Mouse (Mus musculus) spleen, postnatal 14 days (tissue): ENCODE measurements around the gene Fgfr2.

Experiments
- DNase-seq, 2 experiments: peaks; one replicate each; pipeline ENCODE4 v3.0.0; 2021 to 2022; ENCODE audit warnings: low spot score in 2 of 2

Fgfr2 gene

DNA sequence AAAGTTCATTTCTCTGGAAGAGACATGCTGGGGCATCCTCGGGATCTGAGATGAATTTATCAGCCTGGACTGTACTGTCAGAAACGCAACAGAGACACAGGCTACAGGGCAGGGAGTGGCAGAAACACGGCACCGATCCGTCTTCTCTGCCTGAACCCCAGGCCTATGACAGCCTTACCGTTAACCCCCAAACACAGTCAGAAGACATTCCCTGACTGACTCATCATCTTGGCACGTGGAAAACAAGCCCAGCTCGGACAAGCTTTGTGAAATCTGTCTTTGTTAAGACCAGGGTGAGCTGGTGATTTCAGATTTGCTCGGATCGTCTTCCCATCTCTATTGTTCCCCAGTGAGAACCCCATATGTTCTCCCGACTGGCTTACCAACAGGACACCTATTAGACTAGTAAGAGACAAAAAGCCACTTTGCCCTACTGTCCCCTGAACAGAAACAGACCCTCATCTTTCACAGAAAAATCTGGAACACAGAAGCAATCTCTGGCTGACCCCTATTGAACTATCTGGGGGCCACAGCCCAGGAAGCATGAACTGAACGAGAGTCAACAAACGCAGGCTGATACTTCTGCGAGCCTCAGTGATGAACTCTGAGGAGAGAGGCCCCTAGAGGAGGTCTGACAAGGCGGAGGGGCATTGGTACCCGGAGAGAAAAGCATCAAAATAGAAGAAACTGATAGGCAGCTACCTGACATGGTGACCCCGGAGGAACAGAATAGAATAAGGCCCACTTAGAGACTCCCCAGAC, 750.2 kb downstream of the Fgfr2 start:
- DNase-seq, result no peak

DNA sequence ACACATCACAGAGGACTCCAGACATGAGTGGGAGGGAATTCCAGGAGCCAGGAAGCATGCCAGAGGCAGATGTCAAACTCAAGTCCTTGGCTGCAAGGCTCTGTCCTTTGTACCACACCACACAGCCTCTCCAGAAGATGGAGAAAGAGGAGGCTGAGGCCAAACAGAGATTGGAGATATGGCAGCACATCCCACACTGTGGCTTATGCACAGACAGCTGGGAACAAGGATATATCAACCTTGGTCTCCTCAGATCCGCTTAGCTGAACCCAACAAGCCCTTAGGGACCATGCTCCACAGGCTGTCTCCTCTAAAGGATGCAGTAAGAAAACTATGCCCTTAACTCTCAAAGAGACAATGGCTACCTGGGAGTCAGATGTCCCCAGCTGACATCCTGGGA, 751.3 kb downstream of the Fgfr2 start:
- no peak for DNase-seq

DNA sequence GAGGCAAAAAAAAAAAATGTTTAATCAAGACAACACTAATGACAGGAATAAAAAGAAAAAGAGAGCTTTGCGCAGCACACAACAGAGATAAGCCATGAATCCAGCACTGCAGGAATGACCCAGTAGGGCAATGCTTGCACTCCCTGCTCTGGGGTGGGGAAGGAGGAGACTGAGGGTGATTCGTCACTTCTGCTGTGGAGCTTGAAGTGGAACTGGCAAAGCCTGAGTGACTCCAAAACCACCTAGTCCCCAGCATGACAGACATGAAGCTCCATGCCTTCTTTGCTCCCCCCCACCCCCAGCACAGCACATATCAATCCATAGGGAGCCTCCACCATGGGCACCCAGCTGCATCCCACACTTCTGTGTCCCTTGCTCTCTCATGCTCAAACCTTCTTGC, 753.4 kb downstream of the Fgfr2 start:
- DNase-seq, result no peak

- DNase-seq, result no peak
Observed at GRCm38 (mm10) chr7:132368859-132369258, 754.3 kb downstream of the Fgfr2 start.

DNA sequence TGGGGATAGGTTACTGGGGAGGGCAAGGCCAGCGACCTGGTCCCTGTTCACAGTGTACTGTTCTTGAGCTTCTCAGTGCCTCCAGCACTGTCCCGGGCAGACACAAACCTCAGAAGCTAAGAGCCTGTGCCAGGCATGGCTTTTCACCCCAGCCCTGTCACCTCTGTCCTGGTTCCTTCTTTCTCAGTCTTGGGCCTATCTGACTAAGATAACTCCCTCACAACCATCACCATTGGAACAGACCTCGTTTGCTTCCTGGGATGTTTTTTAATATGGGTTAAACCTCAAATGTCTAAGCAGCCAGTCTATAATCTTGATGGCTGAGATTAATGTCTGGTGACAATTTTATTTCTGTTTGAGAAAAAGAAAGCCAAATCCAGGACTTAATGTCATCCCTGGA, 755.8 kb downstream of the Fgfr2 start:
- no peak for DNase-seq

GRCm38 (mm10) chr7:132365703-132366384, 757.3 kb downstream of the Fgfr2 start:
- peak in 1 of 2 experiments; percentile 42 for DNase-seq

- DNase-seq, result no peak
Observed at GRCm38 (mm10) chr7:132365111-132365510, 758.0 kb downstream of the Fgfr2 start.

- DNase-seq, result no peak
Observed at GRCm38 (mm10) chr7:132364506-132364905, 758.6 kb downstream of the Fgfr2 start.

DNA sequence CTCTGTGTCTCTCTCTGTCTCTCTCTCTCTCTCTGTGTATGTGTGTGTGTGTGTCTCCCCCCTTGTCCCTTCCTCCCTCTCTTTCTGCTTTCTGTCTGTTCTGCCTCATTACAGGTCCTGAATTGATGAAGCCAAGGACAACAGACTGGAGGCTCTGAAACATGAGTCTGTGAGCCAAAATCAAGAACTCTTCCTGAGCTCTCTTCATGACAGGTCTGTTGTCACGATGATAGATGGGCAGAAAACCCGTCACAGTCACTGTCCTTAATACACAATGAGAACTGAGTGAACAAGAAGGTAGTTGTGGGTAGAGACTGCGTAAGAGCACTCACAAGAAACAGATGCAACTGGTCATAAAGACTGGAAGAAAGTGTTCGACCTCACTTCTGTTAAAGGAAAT, 762.8 kb downstream of the Fgfr2 start:
- DNase-seq, result no peak

DNA sequence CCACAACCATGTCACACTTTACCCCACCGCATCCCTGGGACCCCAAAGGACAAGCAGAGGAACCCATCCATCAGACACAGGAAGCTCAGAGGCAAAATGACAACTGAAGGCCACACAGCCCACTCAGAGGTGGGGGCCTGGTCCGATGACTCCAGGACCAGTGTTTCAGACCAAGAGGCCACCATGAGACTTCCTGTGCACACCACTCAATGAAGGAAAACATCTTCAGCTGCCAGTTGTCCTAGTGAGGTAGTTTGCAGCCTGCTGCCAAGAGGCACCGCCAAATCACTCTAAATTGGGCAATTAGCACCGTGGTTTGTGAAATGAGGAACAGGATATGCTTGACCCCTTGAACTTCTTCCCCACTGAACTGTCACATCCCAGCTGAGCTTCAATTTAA, 764.4 kb downstream of the Fgfr2 start:
- DNase-seq, result no peak

- DNase-seq, result no peak
Observed at GRCm38 (mm10) chr7:132358250-132358649, 764.9 kb downstream of the Fgfr2 start.

- DNase-seq, result no peak
Observed at GRCm38 (mm10) chr7:132357841-132358237, 765.3 kb downstream of the Fgfr2 start.

GRCm38 (mm10) chr7:132356881-132357840, 766.0 kb downstream of the Fgfr2 start:
- no peak for DNase-seq

GRCm38 (mm10) chr7:132356185-132356584, 767.0 kb downstream of the Fgfr2 start:
- DNase-seq, result no peak

GRCm38 (mm10) chr7:132355767-132356166, 767.4 kb downstream of the Fgfr2 start:
- no peak for DNase-seq

GRCm38 (mm10) chr7:132349075-132349572, 774.0 kb downstream of the Fgfr2 start:
- no peak for DNase-seq

- DNase-seq, result no peak
Observed at GRCm38 (mm10) chr7:132347273-132348045, 775.7 kb downstream of the Fgfr2 start.

- DNase-seq, result no peak
Observed at GRCm38 (mm10) chr7:132345526-132346070, 777.6 kb downstream of the Fgfr2 start.

- no peak for DNase-seq
Observed at GRCm38 (mm10) chr7:132344606-132345005, 778.5 kb downstream of the Fgfr2 start.

GRCm38 (mm10) chr7:132343900-132344299, 779.2 kb downstream of the Fgfr2 start:
- DNase-seq, result no peak

GRCm38 (mm10) chr7:132343146-132343545, 780.0 kb downstream of the Fgfr2 start:
- no peak for DNase-seq
